Mouse (Mus musculus) hindbrain, embryonic 11.5 days (tissue): ENCODE measurements around the gene Ccr10. TPM values are rescaled to one million over a fixed set of nuclear protein-coding genes. Genes with fewer than 3 reads are reported as not detected.
"Not testable (repeated sequence)": the region's sequence is repeated elsewhere in the genome, so short reads cannot be mapped to it uniquely, and the experiment has no call there.

ENCODE experiments used
- ATAC-seq: fragments of 200-750 bp; cut with Nextera tagmentation; 2 replicates; pipeline ENCODE4 v1.8.0; 2017; ENCODE audit warnings: mild to moderate bottlenecking, moderate TSS enrichment, moderate library complexity; ENCODE audit not compliant: low FRiP score
- DNase-seq: peaks from one replicate; pipeline ENCODE4 v3.0.0-alpha.2; 2015; ENCODE audit warnings: low spot score
- H3K27ac ChIP-seq: fragments of 300-500 bp; sonication (generic); 2 replicates; pipeline ENCODE4 v1.5.1; 2014; ENCODE audit warnings: mild to moderate bottlenecking, low read depth, low read length
- H3K27me3 ChIP-seq: fragments of 300-500 bp; sonication (generic); 2 replicates; pipeline ENCODE4 v1.6.1; 2014; ENCODE audit warnings: mild to moderate bottlenecking, low read length, moderate library complexity, mixed read lengths; ENCODE audit not compliant: control insufficient read depth, insufficient read depth
- H3K36me3 ChIP-seq: fragments of 300-500 bp; sonication (generic); 2 replicates; pipeline ENCODE4 v1.6.1; 2014; ENCODE audit warnings: mild to moderate bottlenecking, low read length, moderate library complexity, mixed read lengths; ENCODE audit not compliant: control insufficient read depth, insufficient read depth
- H3K4me1 ChIP-seq: fragments of 300-500 bp; sonication (generic); replicated peaks from 2 replicates; pipeline ENCODE4 v1.6.1; 2014; ENCODE audit warnings: low read length, mixed read lengths; ENCODE audit not compliant: control insufficient read depth, insufficient read depth
- H3K4me2 ChIP-seq: fragments of 300-500 bp; sonication (generic); replicated peaks from 2 replicates; pipeline ENCODE4 v1.6.1; 2014; ENCODE audit warnings: mild to moderate bottlenecking, low read depth, low read length
- H3K4me3 ChIP-seq: fragments of 300-500 bp; sonication (generic); 2 replicates; pipeline ENCODE4 v1.5.1; 2014; ENCODE audit warnings: low read depth, low read length
- H3K9ac ChIP-seq: fragments of 300-500 bp; sonication (generic); 2 replicates; pipeline ENCODE4 v1.6.1; 2014; ENCODE audit warnings: low read depth, low read length
- H3K9me3 ChIP-seq: fragments of 300-500 bp; sonication (generic); 2 replicates; pipeline ENCODE4 v1.6.1; 2016; ENCODE audit warnings: low read length; ENCODE audit not compliant: control insufficient read depth
- WGBS: fragments of 180-500 bp; shearing (Covaris S2); extraction: QIAGEN DNeasy Blood & Tissue Kit; methylation state at CpG from one replicate; pipeline ENCODE4 v1.1.7; 2014; 5-methylcytosine and 5-hydroxymethylcytosine counted together
- polyA plus RNA-seq: library from polyadenylated mRNA; unstranded; fragments of >200 nt; fragmentation: Nextera tagmentation; extraction: Ambion mirVana; gene quantifications from 2 replicates; pipeline ENCODE4 v1.2.1, GENCODE M21; 2014

Ccr10 gene
- polyA plus RNA-seq, 1 experiment from 2014 or later = 0.19 TPM

GRCm38 (mm10) chr11:101160151-101160550 lies 15.1 kb downstream of the Ccr10 start:
- ATAC-seq, H3K4me3 ChIP-seq, H3K4me2 ChIP-seq, H3K27ac ChIP-seq, DNase-seq, H3K36me3 ChIP-seq, H3K9ac ChIP-seq, H3K9me3 ChIP-seq: not testable (repeated sequence)
- H3K27me3 ChIP-seq = peaks cover 35% of the 10 kb centered on the region
- WGBS = 81% methylated on average over 6 of the region's 10 CpGs
- H3K4me1 ChIP-seq = peaks cover 12% of the 10 kb centered on the region

- 3% methylated on average over 36 of the region's 36 CpGs for WGBS
- Histone ChIP-seq H3K4me1 (peaks cover 5% of the 10 kb centered on the region; the same call in 1 of the 2 replicates), H3K9me3 (no peaks in the 10 kb centered on the region), H3K4me2 (peak within 1 kb of the TSS; percentile 66), H3K36me3 (no peaks in the 10 kb centered on the region), H3K27ac (peak within 1 kb of the TSS; percentile 75), H3K27me3 (no peaks in the 10 kb centered on the region; the same call in 1 of the 2 replicates), H3K4me3 (peak within 1 kb of the TSS; percentile 33), H3K9ac (peak within 1 kb of the TSS; percentile 67)
- DNase-seq = peak; percentile 74
- ATAC-seq = peak; percentile 70
Measured at GRCm38 (mm10) chr11:101155728-101156371, 19.4 kb downstream of the Ccr10 start, which contains the start of gene Tubg2. Gene Tubg2 (plus strand): TSS chr11:101155907.

DNA sequence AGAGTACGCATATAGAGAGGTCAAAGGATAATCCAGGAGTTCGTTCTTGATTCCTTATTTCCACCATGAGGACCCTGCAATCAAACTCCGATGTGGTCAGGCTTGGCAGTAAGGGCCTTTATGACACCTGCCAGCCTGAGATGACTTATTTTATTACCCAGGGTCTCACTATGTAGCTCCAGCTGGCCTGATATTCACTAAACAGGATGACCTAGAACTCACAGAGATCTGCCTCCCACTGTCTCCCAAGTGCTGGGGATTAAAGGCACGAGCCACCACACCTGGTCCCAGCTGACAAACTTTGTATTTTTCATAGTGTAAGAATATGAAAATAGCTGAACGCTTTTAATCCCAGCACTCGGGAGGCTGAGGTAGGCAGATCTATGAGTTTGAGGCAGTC lies 20.1 kb downstream of the Ccr10 start:
- peaks cover 5% of the 10 kb centered on the region; the same call in 1 of the 2 replicates for H3K4me1 ChIP-seq
- DNase-seq (no peak), ATAC-seq (no peak)
- H3K27ac ChIP-seq = no peak overlapping the region
- H3K36me3 ChIP-seq = no peaks in the 10 kb centered on the region
- H3K9ac ChIP-seq = no peak overlapping the region
- H3K9me3 ChIP-seq = no peaks in the 10 kb centered on the region
- peak overlapping the region; percentile 66 for H3K4me2 ChIP-seq
- WGBS = 76% methylated on average over 6 of the region's 6 CpGs
- no peak overlapping the region for H3K4me3 ChIP-seq
- H3K27me3 ChIP-seq = no peaks in the 10 kb centered on the region; the same call in 1 of the 2 replicates

- H3K36me3 ChIP-seq = no peaks in the 10 kb centered on the region
- H3K9me3 ChIP-seq = no peaks in the 10 kb centered on the region
- no peak overlapping the region for H3K4me3 ChIP-seq
- no peak overlapping the region for H3K9ac ChIP-seq
- DNase-seq (no peak), ATAC-seq (no peak)
- H3K27me3 ChIP-seq = no peaks in the 10 kb centered on the region; the same call in 1 of the 2 replicates
- no peak overlapping the region for H3K4me2 ChIP-seq
- H3K27ac ChIP-seq = no peak overlapping the region
- peaks cover 5% of the 10 kb centered on the region; the same call in 1 of the 2 replicates for H3K4me1 ChIP-seq
Measured at GRCm38 (mm10) chr11:101154648-101155047, 20.6 kb downstream of the Ccr10 start.

- DNase-seq = no peak
- no peak for ATAC-seq
- H3K4me2 ChIP-seq = no peak overlapping the region
- no peaks in the 10 kb centered on the region for H3K9me3 ChIP-seq
- H3K27me3 ChIP-seq = no peaks in the 10 kb centered on the region; the same call in 1 of the 2 replicates
- H3K9ac ChIP-seq = no peak overlapping the region
- H3K36me3 ChIP-seq = no peaks in the 10 kb centered on the region
- no peak overlapping the region for H3K27ac ChIP-seq
- peaks cover 5% of the 10 kb centered on the region; the same call in 1 of the 2 replicates for H3K4me1 ChIP-seq
- WGBS = 83% methylated on average over 1 of the region's 1 CpGs
- H3K4me3 ChIP-seq = no peak overlapping the region
Measured at GRCm38 (mm10) chr11:101152825-101153224, 22.4 kb downstream of the Ccr10 start.

- DNase-seq = no peak
- Histone ChIP-seq H3K9me3 (no peaks in the 10 kb centered on the region), H3K4me3 (no peak overlapping the region), H3K9ac (no peak overlapping the region), H3K36me3 (no peaks in the 10 kb centered on the region), H3K27me3 (no peaks in the 10 kb centered on the region), H3K4me1 (peaks cover 3% of the 10 kb centered on the region; the same call in 1 of the 2 replicates), H3K4me2 (no peak overlapping the region), H3K27ac (no peak overlapping the region)
- WGBS = 47% methylated on average over 2 of the region's 2 CpGs
- no peak for ATAC-seq
Measured at GRCm38 (mm10) chr11:101151063-101151462, 24.2 kb downstream of the Ccr10 start.

- ATAC-seq (no peak), DNase-seq (no peak)
- H3K27ac ChIP-seq = no peak overlapping the region
- no peak overlapping the region for H3K4me3 ChIP-seq
- H3K9me3 ChIP-seq = no peaks in the 10 kb centered on the region
- H3K36me3 ChIP-seq = no peaks in the 10 kb centered on the region
- no peaks in the 10 kb centered on the region for H3K27me3 ChIP-seq
- H3K9ac ChIP-seq = no peak overlapping the region
- H3K4me2 ChIP-seq = no peak overlapping the region
- 69% methylated on average over 9 of the region's 9 CpGs for WGBS
- H3K4me1 ChIP-seq = no peaks in the 10 kb centered on the region
Measured at GRCm38 (mm10) chr11:101149178-101150105, 25.8 kb downstream of the Ccr10 start.

GRCm38 (mm10) chr11:101148751-101149150 lies 26.5 kb downstream of the Ccr10 start:
- DNase-seq (no peak), ATAC-seq (no peak)
- Histone ChIP-seq H3K9me3 (no peaks in the 10 kb centered on the region), H3K4me2 (no peak overlapping the region), H3K4me3 (no peak overlapping the region), H3K27ac (no peak overlapping the region), H3K27me3 (no peaks in the 10 kb centered on the region), H3K36me3 (no peaks in the 10 kb centered on the region), H3K4me1 (no peaks in the 10 kb centered on the region), H3K9ac (no peak overlapping the region)
- 75% methylated on average over 10 of the region's 10 CpGs for WGBS
